Mouse (Mus musculus) heart, embryonic 14.5 days (tissue): Measurements from ENCODE around the gene Prss34. TPM values are rescaled to one million over a fixed set of nuclear protein-coding genes. Genes with fewer than 3 reads are reported as not detected.

ENCODE experiments used
- ATAC-seq: fragments of 200-750 bp; cut with Nextera tagmentation; 2 replicates; pipeline ENCODE4 v1.8.0; 2017; ENCODE audit warnings: low read depth, moderate TSS enrichment; ENCODE audit not compliant: insufficient number of reproducible peaks, insufficient read depth, low FRiP score
- H3K27ac ChIP-seq, 2 experiments: fragments of 200-500 bp in 1 of 2; fragments of 300-500 bp in 1 of 2; sonication (generic) in 1 of 2; replicated peaks in 1 of 2; 2 replicates each; pipeline ENCODE4 v1.5.1; 2012 to 2014; ENCODE audit warnings: low read depth in 2 of 2, low read length in 2 of 2, control low read depth in 1 of 2, mild to moderate bottlenecking in 1 of 2, mixed read lengths in 1 of 2; ENCODE audit not compliant: control insufficient read depth in 1 of 2, insufficient read depth in 1 of 2
- H3K27me3 ChIP-seq: fragments of 300-500 bp; sonication (generic); 2 replicates; pipeline ENCODE4 v1.6.1; 2014; ENCODE audit warnings: mild to moderate bottlenecking, low read length, control low read depth; ENCODE audit not compliant: control insufficient read depth, insufficient read depth
- H3K36me3 ChIP-seq: fragments of 300-500 bp; sonication (generic); 2 replicates; pipeline ENCODE4 v1.6.1; 2014; ENCODE audit warnings: mild to moderate bottlenecking, control low read depth, low read length, mixed read lengths; ENCODE audit not compliant: control insufficient read depth, insufficient read depth
- H3K4me1 ChIP-seq, 2 experiments: fragments of 200-500 bp in 1 of 2; fragments of 300-500 bp in 1 of 2; sonication (generic) in 1 of 2; 2 replicates each; pipeline ENCODE4 v1.6.1; 2012 to 2014; ENCODE audit warnings: low read length in 2 of 2, control low read depth in 1 of 2, mixed read lengths in 1 of 2; ENCODE audit not compliant: control insufficient read depth in 2 of 2, insufficient read depth in 2 of 2
- H3K4me2 ChIP-seq: fragments of 300-500 bp; sonication (generic); 2 replicates; pipeline ENCODE4 v1.6.1; 2014; ENCODE audit warnings: mild to moderate bottlenecking, low read length
- H3K4me3 ChIP-seq, 2 experiments: fragments of 200-500 bp in 1 of 2; fragments of 300-500 bp in 1 of 2; sonication (generic) in 1 of 2; 2 replicates each; pipeline ENCODE4 v1.5.1; 2012 to 2014; ENCODE audit warnings: low read length in 2 of 2, mild to moderate bottlenecking in 2 of 2, control low read depth in 1 of 2, low read depth in 1 of 2, moderate library complexity in 1 of 2; ENCODE audit not compliant: control insufficient read depth in 1 of 2, insufficient read depth in 1 of 2
- H3K9ac ChIP-seq: fragments of 300-500 bp; sonication (generic); 2 replicates; pipeline ENCODE4 v1.6.1; 2014; ENCODE audit warnings: mild to moderate bottlenecking, low read length
- H3K9me3 ChIP-seq: fragments of 300-500 bp; sonication (generic); 2 replicates; pipeline ENCODE4 v1.6.1; 2016; ENCODE audit warnings: low read length, control low read depth; ENCODE audit not compliant: control insufficient read depth
- WGBS: fragments of 180-500 bp; shearing (Covaris S2); extraction: QIAGEN DNeasy Blood & Tissue Kit; methylation state at CpG from one replicate; pipeline ENCODE4 v1.1.7; 2014; 5-methylcytosine and 5-hydroxymethylcytosine counted together
- polyA plus RNA-seq: library from polyadenylated mRNA; unstranded; fragments of >200 nt; fragmentation: Nextera tagmentation; extraction: Ambion mirVana; gene quantifications from 2 replicates; pipeline ENCODE4 v1.2.1, GENCODE M21; 2014

The Prss34 gene
- polyA plus RNA-seq, 1 experiment from 2014 or later = 0.27 TPM

- no peaks in the 10 kb centered on the region for H3K4me1 ChIP-seq
- WGBS = 80% methylated on average over 8 of the region's 8 CpGs
- H3K27me3 ChIP-seq = no peaks in the 10 kb centered on the region
- no peaks in the 10 kb centered on the region for H3K9me3 ChIP-seq
- no peaks in the 10 kb centered on the region for H3K36me3 ChIP-seq
- H3K27ac ChIP-seq = no peak overlapping the region
- no peak overlapping the region for H3K4me2 ChIP-seq
- ATAC-seq = no peak
- no peak overlapping the region for H3K4me3 ChIP-seq
- no peak overlapping the region for H3K9ac ChIP-seq
Observed at GRCm38 (mm10) chr17:25320819-25321218, 22.6 kb downstream of the Prss34 start.

- Histone ChIP-seq H3K27ac (no peak overlapping the region), H3K4me2 (no peak overlapping the region), H3K9ac (no peak overlapping the region), H3K4me3 (no peak overlapping the region), H3K4me1 (no peaks in the 10 kb centered on the region), H3K27me3 (no peaks in the 10 kb centered on the region), H3K36me3 (no peaks in the 10 kb centered on the region), H3K9me3 (no peaks in the 10 kb centered on the region)
- 18% methylated on average over 2 of the region's 2 CpGs for WGBS
- no peak for ATAC-seq
Observed at GRCm38 (mm10) chr17:25322930-25323329, 24.7 kb downstream of the Prss34 start.

GRCm38 (mm10) chr17:25332321-25332720, 34.1 kb downstream of the Prss34 start:
- no peak for ATAC-seq
- H3K36me3 ChIP-seq = no peaks in the 10 kb centered on the region
- H3K4me2 ChIP-seq = no peak overlapping the region
- H3K9ac ChIP-seq = no peak overlapping the region
- H3K4me1 ChIP-seq = no peaks in the 10 kb centered on the region
- no peak overlapping the region for H3K4me3 ChIP-seq
- no peaks in the 10 kb centered on the region for H3K9me3 ChIP-seq
- peaks cover 20% of the 10 kb centered on the region for H3K27me3 ChIP-seq
- H3K27ac ChIP-seq = no peak overlapping the region
- 63% methylated on average over 9 of the region's 9 CpGs for WGBS

- under 1% methylated on average over 8 of the region's 8 CpGs for WGBS
- ATAC-seq = no peak
Observed at GRCm38 (mm10) chr17:25333943-25334342, 35.7 kb downstream of the Prss34 start.

GRCm38 (mm10) chr17:25338218-25338617, 40.0 kb downstream of the Prss34 start:
- H3K27me3 ChIP-seq = peaks cover 6% of the 10 kb centered on the region
- no peaks in the 10 kb centered on the region for H3K4me1 ChIP-seq
- H3K27ac ChIP-seq = no peak overlapping the region
- no peak overlapping the region for H3K4me2 ChIP-seq
- no peaks in the 10 kb centered on the region for H3K36me3 ChIP-seq
- H3K9me3 ChIP-seq = no peaks in the 10 kb centered on the region; the same call in 1 of the 2 replicates
- no peak for ATAC-seq
- no peak overlapping the region for H3K9ac ChIP-seq
- H3K4me3 ChIP-seq = no peak overlapping the region
- 87% methylated on average over 4 of the region's 4 CpGs for WGBS

More at GRCm38 (mm10) chr17:25333943-25334342, 35.7 kb downstream of the Prss34 start:
- H3K36me3 ChIP-seq = no peaks in the 10 kb centered on the region
- H3K9ac ChIP-seq = no peak overlapping the region
- no peak overlapping the region for H3K4me3 ChIP-seq
- H3K4me2 ChIP-seq = no peak overlapping the region
- no peaks in the 10 kb centered on the region; the same call in 1 of the 2 replicates for H3K9me3 ChIP-seq
- H3K4me1 ChIP-seq = no peaks in the 10 kb centered on the region
- H3K27ac ChIP-seq = no peak overlapping the region
- H3K27me3 ChIP-seq = peaks cover 17% of the 10 kb centered on the region

- WGBS = 77% methylated on average over 6 of the region's 6 CpGs
- Histone ChIP-seq H3K27me3 (no peaks in the 10 kb centered on the region; the same call in 1 of the 2 replicates), H3K9me3 (no peaks in the 10 kb centered on the region; the same call in 1 of the 2 replicates), H3K4me1 (no peaks in the 10 kb centered on the region), H3K9ac (no peak overlapping the region), H3K36me3 (no peaks in the 10 kb centered on the region), H3K4me2 (no peak overlapping the region), H3K27ac (no peak overlapping the region), H3K4me3 (no peak overlapping the region)
- ATAC-seq = no peak
Observed at GRCm38 (mm10) chr17:25340003-25340402, 41.8 kb downstream of the Prss34 start.

GRCm38 (mm10) chr17:25341490-25341889, 43.3 kb downstream of the Prss34 start:
- no peak for ATAC-seq
- 70% methylated on average over 3 of the region's 3 CpGs for WGBS
- Histone ChIP-seq H3K27ac (no peak overlapping the region), H3K27me3 (no peaks in the 10 kb centered on the region; the same call in 1 of the 2 replicates), H3K4me1 (no peaks in the 10 kb centered on the region), H3K4me2 (no peak overlapping the region), H3K4me3 (no peak overlapping the region), H3K36me3 (no peaks in the 10 kb centered on the region), H3K9ac (no peak overlapping the region), H3K9me3 (no peaks in the 10 kb centered on the region; the same call in 1 of the 2 replicates)

- 82% methylated on average over 4 of the region's 4 CpGs for WGBS
- Histone ChIP-seq H3K9ac (no peak within 1 kb of the TSS), H3K4me2 (no peak within 1 kb of the TSS), H3K27me3 (no peaks in the 10 kb centered on the region; the same call in 1 of the 2 replicates), H3K9me3 (no peaks in the 10 kb centered on the region), H3K27ac (no peak within 1 kb of the TSS), H3K4me3 (no peak within 1 kb of the TSS), H3K36me3 (no peaks in the 10 kb centered on the region), H3K4me1 (no peaks in the 10 kb centered on the region)
- no peak for ATAC-seq
Observed at GRCm38 (mm10) chr17:25345462-25345861, 47.3 kb downstream of the Prss34 start, which contains the start of gene Tpsab1. Gene Tpsab1, minus strand, starts transcription at chr17:25345562.
